Mouse (Mus musculus) kidney, postnatal 0 days (tissue): Measurements from ENCODE around the gene Plekhm3. TPM values are rescaled to one million over a fixed set of nuclear protein-coding genes. Genes with fewer than 3 reads are reported as not detected.
A peak's percentile ranks its signal among the peaks of the same experiment; 100 is the strongest.
"Not testable (repeated sequence)": the region's sequence is repeated elsewhere in the genome, so short reads cannot be mapped to it uniquely, and the experiment has no call there.

ENCODE experiments used
- ATAC-seq: fragments of 200-750 bp; cut with Nextera tagmentation; replicated peaks from 2 replicates; pipeline ENCODE4 v1.8.0; 2017; ENCODE audit warnings: low read depth, moderate number of reproducible peaks, moderate TSS enrichment, moderate library complexity; ENCODE audit not compliant: low FRiP score
- DNase-seq: peaks from one replicate; pipeline ENCODE4 v3.0.0-alpha.2; 2016; ENCODE audit warnings: low spot score
- H3K27ac ChIP-seq: fragments of 300-500 bp; sonication (generic); 2 replicates; pipeline ENCODE4 v1.5.1; 2014; ENCODE audit warnings: mild to moderate bottlenecking
- H3K27me3 ChIP-seq: fragments of 300-500 bp; sonication (generic); 2 replicates; pipeline ENCODE4 v1.6.1; 2014; ENCODE audit warnings: low read length, mixed read lengths; ENCODE audit not compliant: insufficient read depth
- H3K36me3 ChIP-seq: fragments of 300-500 bp; sonication (generic); 2 replicates; pipeline ENCODE4 v1.6.1; 2014; ENCODE audit warnings: low read length, mixed read lengths; ENCODE audit not compliant: insufficient read depth
- H3K4me1 ChIP-seq: fragments of 300-500 bp; sonication (generic); replicated peaks from 2 replicates; pipeline ENCODE4 v1.6.1; 2014; ENCODE audit warnings: antibody characterized with exemption, low read length, mixed read lengths; ENCODE audit not compliant: insufficient read depth
- H3K4me2 ChIP-seq: fragments of 300-500 bp; sonication (generic); 2 replicates; pipeline ENCODE4 v1.6.1; 2014; ENCODE audit warnings: mild to moderate bottlenecking, low read length, moderate library complexity, mixed read lengths
- H3K4me3 ChIP-seq: fragments of 300-500 bp; sonication (generic); replicated peaks from 2 replicates; pipeline ENCODE4 v1.5.1; 2014; ENCODE audit warnings: low read depth, low read length
- H3K9ac ChIP-seq: fragments of 300-500 bp; sonication (generic); 2 replicates; pipeline ENCODE4 v1.6.1; 2014; ENCODE audit warnings: low read depth, low read length
- H3K9me3 ChIP-seq: fragments of 300-500 bp; sonication (generic); replicated peaks from 2 replicates; pipeline ENCODE4 v1.6.1; 2016; ENCODE audit warnings: low read length, inconsistent platforms, mixed read lengths
- CTCF ChIP-seq: IDR thresholded peaks from 2 replicates; pipeline ENCODE4 v1.5.1; 2016; ENCODE audit warnings: antibody characterized with exemption, low read depth, mild to moderate bottlenecking, moderate library complexity
- WGBS: fragments of 180-500 bp; shearing (Covaris S2); extraction: QIAGEN DNeasy Blood & Tissue Kit; methylation state at CpG from one replicate; pipeline ENCODE4 v1.1.7; 2014; 5-methylcytosine and 5-hydroxymethylcytosine counted together
- polyA plus RNA-seq: library from polyadenylated mRNA; unstranded; fragments of >200 nt; fragmentation: Nextera tagmentation; extraction: Ambion mirVana; gene quantifications from 2 replicates; pipeline ENCODE4 v1.2.1, GENCODE M21; 2015

The Plekhm3 gene
- polyA plus RNA-seq, 1 experiment from 2014 or later: 4.0 TPM

DNA sequence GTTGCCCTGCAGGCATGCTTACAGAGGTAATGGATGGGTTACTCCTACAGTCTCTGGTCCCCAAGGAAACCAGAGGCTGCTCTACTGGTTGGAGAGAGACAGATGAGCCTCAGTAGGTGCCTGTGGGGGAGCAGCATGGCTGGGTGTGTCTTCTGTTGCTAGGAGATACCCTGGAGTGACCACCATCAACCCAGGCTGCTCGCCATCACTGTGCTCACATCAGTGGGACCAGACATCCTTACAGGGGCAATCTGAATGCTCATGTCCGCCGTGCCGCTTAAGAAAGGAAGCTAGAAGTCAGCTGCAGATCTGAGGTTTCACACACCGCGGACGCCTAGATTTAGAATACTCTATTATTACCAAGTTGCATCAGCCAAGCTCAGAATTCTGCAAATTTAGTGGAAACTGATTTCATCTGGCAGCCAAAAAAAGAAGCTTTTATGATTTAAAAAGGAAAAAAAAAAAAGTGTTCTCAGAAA, 21.7 kb upstream of the Plekhm3 start:
- peak; percentile 32 for DNase-seq
- Histone ChIP-seq H3K27me3 (no peaks in the 10 kb centered on the region), H3K4me2 (no peak overlapping the region), H3K9me3 (no peaks in the 10 kb centered on the region), H3K4me1 (no peaks in the 10 kb centered on the region), H3K27ac (no peak overlapping the region), H3K36me3 (no peaks in the 10 kb centered on the region), H3K4me3 (no peak overlapping the region), H3K9ac (no peak overlapping the region)
- WGBS: 70% methylated on average over 7 of the region's 7 CpGs
- peak; percentile 49 for ATAC-seq
- TF ChIP-seq CTCF: no peak

DNA sequence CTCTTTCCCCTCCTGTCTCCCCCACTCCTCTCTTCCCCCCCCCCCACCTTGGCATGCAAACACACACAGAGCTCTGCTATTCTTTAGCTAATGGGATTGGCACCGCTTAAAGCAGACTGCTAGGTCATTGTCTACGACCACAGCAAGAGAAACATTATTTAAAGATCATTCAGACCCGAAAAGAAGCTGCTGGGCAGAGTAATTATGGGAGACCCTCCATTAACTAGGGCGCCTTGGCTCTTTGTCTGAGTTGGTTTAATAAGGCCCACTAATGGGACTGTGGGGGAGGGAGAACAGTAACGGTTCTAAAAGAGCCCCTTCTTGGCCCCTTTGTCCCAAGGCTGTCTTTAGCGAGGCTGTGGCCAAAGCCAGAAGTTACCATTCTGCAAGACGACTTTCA, 18.7 kb upstream of the Plekhm3 start:
- ATAC-seq: no peak
- no peaks in the 10 kb centered on the region for H3K4me1 ChIP-seq
- no peak overlapping the region for H3K9ac ChIP-seq
- no peak overlapping the region for H3K4me2 ChIP-seq
- H3K4me3 ChIP-seq: no peak overlapping the region
- no peak for DNase-seq
- H3K27ac ChIP-seq: no peak overlapping the region
- no peak for TF ChIP-seq CTCF
- 31% methylated on average over 7 of the region's 7 CpGs for WGBS
- H3K9me3 ChIP-seq: no peaks in the 10 kb centered on the region
- H3K27me3 ChIP-seq: no peaks in the 10 kb centered on the region
- no peaks in the 10 kb centered on the region for H3K36me3 ChIP-seq

DNA sequence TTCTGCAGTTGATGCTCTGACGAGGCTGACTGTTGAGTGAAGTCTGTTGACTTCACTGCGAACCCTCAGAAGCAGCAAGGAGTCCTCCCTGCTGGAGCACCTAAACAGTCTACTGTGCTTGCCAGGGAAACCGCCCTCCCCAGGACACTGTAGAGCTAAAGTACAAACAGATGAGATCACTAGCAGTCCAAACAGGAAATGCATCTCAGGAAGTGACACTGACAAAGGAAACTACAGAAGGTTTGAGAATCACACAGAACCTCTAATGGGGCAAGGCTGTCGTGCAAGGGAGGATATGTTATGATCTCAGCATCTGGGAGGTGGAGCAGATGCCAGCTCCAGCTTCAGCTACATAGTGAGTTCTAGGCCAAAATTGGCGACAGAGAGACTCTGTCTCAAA, 14.1 kb upstream of the Plekhm3 start:
- no peaks in the 10 kb centered on the region for H3K4me1 ChIP-seq
- no peaks in the 10 kb centered on the region for H3K9me3 ChIP-seq
- H3K36me3 ChIP-seq: no peaks in the 10 kb centered on the region
- H3K4me2 ChIP-seq: no peak overlapping the region
- H3K9ac ChIP-seq: no peak overlapping the region
- ATAC-seq (no peak), DNase-seq (peak; percentile 7)
- H3K27me3 ChIP-seq: no peaks in the 10 kb centered on the region
- no peak overlapping the region for H3K27ac ChIP-seq
- no peak for TF ChIP-seq CTCF
- WGBS: 59% methylated on average over 5 of the region's 5 CpGs
- no peak overlapping the region for H3K4me3 ChIP-seq

DNA sequence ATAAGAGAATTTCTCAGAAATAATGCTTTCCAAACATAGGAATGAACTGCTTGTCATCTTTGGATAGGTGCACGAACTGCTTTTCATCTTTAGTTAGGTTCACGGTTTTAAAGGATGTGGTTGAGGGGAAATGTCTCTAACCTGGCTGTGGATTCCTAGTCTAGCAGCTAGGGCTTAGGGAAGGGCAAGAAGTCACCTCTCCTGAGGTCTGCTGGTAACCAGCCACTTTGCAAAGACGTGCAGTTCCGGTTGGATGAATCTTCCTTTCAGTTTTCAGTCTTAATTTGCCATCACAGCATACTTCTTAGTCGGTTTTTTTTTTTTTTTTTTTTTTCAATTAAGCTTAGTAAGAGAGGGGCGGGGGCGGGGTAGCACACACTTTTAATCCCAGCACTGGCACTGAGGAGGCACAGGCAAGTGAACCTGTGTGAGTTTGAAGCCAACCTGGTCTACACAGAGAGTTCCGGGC, 431 bp upstream of the Plekhm3 start:
- H3K27ac ChIP-seq: peak overlapping the region; percentile 19; the same call in 1 of the 2 replicates
- TF ChIP-seq CTCF: no peak
- H3K4me2 ChIP-seq: peak overlapping the region; percentile 57
- no peaks in the 10 kb centered on the region for H3K9me3 ChIP-seq
- H3K27me3 ChIP-seq: no peaks in the 10 kb centered on the region
- ATAC-seq (peak; percentile 64; the same call in 1 of the 2 replicates), DNase-seq (no peak)
- no peaks in the 10 kb centered on the region for H3K4me1 ChIP-seq
- WGBS: 46% methylated on average over 8 of the region's 8 CpGs
- peak overlapping the region; percentile 74; the same call in 1 of the 2 replicates for H3K9ac ChIP-seq
- H3K4me3 ChIP-seq: peak overlapping the region; percentile 64
- no peaks in the 10 kb centered on the region for H3K36me3 ChIP-seq

DNA sequence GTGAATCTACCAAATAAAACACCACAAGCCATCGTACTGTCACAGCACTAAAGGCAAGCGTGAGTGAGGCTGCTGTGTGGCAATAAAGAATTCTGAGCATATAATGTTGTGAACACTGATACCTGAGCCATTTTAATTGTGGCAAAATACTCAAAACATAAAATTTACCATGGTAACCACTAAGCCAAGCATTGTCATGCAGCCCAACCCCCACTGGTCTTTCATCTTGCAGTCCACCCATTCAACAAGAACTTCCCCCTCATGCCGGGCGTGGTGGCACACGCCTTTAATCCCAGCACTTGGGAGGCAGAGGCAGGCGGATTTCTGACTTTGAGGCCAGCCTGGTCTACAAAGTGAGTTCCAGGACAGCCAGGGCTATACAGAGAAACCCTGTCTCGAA, 1.8 kb downstream of the Plekhm3 start:
- not testable (repeated sequence) for H3K27ac ChIP-seq, H3K27me3 ChIP-seq, DNase-seq, H3K36me3 ChIP-seq, ATAC-seq, H3K4me3 ChIP-seq, H3K4me2 ChIP-seq, H3K4me1 ChIP-seq, H3K9ac ChIP-seq, H3K9me3 ChIP-seq
- WGBS: 89% methylated on average over 7 of the region's 7 CpGs

DNA sequence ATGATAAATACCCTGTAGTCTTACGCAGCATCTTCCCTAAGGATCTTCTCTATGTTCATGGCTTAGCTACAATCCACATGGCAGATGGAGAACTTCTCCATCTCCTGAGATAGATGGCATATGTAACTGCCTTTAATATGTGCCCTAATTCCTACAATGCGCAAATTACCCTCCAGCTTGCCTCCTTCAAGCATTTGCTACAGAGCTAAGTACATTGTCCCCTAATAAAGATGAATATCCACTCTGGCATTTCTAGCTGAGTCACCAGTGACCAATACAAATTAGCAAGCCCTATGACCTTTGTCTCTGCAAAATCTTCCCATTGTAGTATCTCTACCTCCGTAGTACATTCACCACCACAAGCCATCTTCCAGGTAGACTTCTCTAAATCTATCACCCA, 6.4 kb downstream of the Plekhm3 start:
- DNase-seq (no peak), ATAC-seq (no peak)
- Histone ChIP-seq H3K36me3 (no peaks in the 10 kb centered on the region), H3K9ac (no peak overlapping the region), H3K4me3 (no peak overlapping the region), H3K4me2 (no peak overlapping the region), H3K4me1 (no peaks in the 10 kb centered on the region), H3K27ac (no peak overlapping the region), H3K27me3 (no peaks in the 10 kb centered on the region), H3K9me3 (no peaks in the 10 kb centered on the region)
- WGBS: 90% methylated on average over 3 of the region's 3 CpGs
- TF ChIP-seq CTCF: no peak

DNA sequence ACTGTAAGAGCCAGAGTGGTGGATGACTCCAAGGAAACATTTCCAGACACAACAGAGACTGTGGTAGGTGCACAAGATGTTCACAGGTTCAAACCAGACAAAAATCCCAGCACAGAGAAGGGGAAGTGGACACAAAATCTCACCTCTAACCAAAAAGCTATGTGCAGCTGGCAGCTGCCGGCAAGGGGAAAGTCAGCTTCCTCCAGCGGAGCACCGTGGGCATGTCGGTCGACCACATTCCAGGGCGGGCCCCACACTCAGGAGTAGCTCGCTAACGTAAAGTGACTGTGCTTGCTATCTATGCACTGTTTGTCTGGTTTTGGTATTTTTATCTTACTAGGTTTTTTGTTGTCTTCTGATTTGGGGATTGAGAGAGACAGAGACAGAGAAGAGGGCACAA, 7.2 kb downstream of the Plekhm3 start:
- no peak overlapping the region for H3K9ac ChIP-seq
- H3K36me3 ChIP-seq: no peaks in the 10 kb centered on the region
- DNase-seq (no peak), ATAC-seq (no peak)
- no peak overlapping the region for H3K27ac ChIP-seq
- no peaks in the 10 kb centered on the region for H3K27me3 ChIP-seq
- H3K4me1 ChIP-seq: no peaks in the 10 kb centered on the region
- 76% methylated on average over 8 of the region's 8 CpGs for WGBS
- no peak overlapping the region for H3K4me3 ChIP-seq
- no peaks in the 10 kb centered on the region for H3K9me3 ChIP-seq
- no peak for TF ChIP-seq CTCF
- H3K4me2 ChIP-seq: no peak overlapping the region
